Mouse (Mus musculus) duodenum, adult 2 months (tissue): ENCODE data around the gene Gm6993. TPM values are rescaled to one million over a fixed set of nuclear protein-coding genes. Genes with fewer than 3 reads are reported as not detected.

Experiments used
- polyA plus RNA-seq: library from polyadenylated mRNA; depleted of rRNA; stranded (reverse); fragments of >200 nt; gene quantifications from 2 replicates; pipeline ENCODE4 v1.2.3, GENCODE M21; 2012; ENCODE audit warnings: low replicate concordance; rRNA removed

Gene Gm6993
- polyA plus RNA-seq = not detected in 2 replicates

DNA sequence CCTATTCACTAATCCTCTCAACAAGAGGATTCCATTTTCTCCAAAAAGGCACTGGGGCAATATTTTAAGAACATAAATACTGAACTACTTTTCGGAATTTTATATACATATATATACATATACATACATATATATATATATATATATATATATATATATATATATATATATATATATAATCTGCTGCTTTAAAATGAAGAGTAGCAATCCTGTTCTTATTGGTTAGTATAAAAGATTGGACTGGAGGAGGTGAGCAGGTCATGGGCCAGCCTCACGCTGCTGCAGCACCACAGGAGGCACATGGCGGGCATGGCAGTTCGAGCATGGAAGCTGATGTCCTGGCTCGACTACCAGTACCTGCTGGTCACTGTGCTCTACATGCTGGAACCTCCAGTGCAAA lies at the start of gene Gm6993:
Gene Gm6993 (plus strand): TSS at position 301 of the 400 bp plus-strand sequence.

GRCm38 (mm10) chr12:31265005-31265721 lies 24.6 kb downstream of the Gm6993 start, which contains the start of gene Lamb1:
Gene Lamb1, plus strand, starts transcription at chr12:31265234.

Other genes with a start within 250 kb of the Gm6993 start
- 4.8 and 6.7 TPM in 2 replicates for gene Fam110c, start 166.9 kb upstream of the Gm6993 start, polyA plus RNA-seq
- gene Lamb1, start 24.5 kb downstream of the Gm6993 start, polyA plus RNA-seq = 8.7 and 11.4 TPM in 2 replicates
- 3.1 and 3.5 TPM in 2 replicates for gene Dld, start 110.7 kb downstream of the Gm6993 start, polyA plus RNA-seq
- gene Slc26a3, start 150.1 kb downstream of the Gm6993 start, polyA plus RNA-seq = 14.5 and 34.3 TPM in 2 replicates